Mouse (Mus musculus): ENCODE results near the gene Ush1g.
A peak's percentile ranks its signal among the peaks of the same experiment; 100 is the strongest.

Gene Ush1g

GRCm38 (mm10) chr11:115321906-115322693, at the start of gene Ush1g:
Gene Ush1g (minus strand): TSS chr11:115322041.
- peak; percentile 64 for DNase-seq

- DNase-seq: no peak
Measured at GRCm38 (mm10) chr11:115371354-115371753, 49.5 kb upstream of the Ush1g start.

GRCm38 (mm10) chr11:115370368-115370767, 48.5 kb upstream of the Ush1g start:
- DNase-seq: no peak

DNA sequence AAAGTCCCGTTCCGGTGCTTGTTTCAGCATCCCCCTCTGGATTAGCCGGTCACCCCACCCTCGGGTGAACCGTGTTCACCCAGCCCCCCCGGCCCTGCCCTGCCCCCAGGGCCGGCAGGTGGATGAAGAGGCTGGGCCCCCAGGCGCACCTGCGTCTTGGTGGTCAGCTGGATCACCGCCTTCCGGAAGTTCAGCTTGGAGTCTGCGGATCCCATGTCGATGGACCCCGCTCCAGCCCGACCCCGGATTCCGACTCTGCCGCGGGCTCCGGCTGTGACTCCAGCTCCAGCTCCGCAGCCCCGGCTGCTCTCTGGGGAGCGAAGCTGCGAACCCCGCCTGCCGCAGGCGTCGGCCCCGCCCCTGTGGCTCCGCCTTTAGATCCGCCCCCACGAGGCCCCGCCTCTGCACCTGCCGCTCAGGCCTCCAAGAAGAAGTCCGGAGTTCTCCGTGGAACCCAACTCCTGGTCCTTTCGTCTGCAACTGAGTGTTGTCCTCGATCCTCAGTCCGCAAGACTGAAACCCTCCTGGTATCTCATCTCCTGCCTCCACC, 45.6 kb upstream of the Ush1g start, which contains the start of gene Hid1:
TSS of gene Hid1 (minus strand) at position 362 of the 550 bp plus-strand sequence.
- DNase-seq: peak; percentile 82

- DNase-seq: peak; percentile 63
Measured at GRCm38 (mm10) chr11:115366706-115367394, 45.0 kb upstream of the Ush1g start.

GRCm38 (mm10) chr11:115366039-115366705, 44.3 kb upstream of the Ush1g start:
- no peak for DNase-seq

DNA sequence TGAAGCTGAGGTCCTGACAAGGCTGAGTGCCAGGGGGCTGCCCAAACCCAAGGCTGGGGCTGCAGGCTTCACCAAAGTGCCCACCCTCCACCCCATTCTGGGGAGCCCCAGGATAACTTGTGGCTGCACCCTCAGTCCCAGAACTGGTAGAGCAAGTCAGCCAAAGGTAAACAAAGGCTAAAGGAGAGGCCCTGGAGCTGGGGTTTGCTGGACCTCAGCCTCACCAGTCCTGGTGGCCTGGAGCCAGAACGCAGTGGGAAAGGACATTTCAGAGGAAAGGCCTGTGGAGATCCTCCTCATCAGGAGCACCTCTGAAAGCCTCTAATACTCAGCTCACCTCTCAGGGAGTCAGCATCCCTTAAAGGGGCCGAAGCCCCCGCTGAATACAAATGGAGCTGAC, 42.3 kb upstream of the Ush1g start:
- no peak for DNase-seq

DNA sequence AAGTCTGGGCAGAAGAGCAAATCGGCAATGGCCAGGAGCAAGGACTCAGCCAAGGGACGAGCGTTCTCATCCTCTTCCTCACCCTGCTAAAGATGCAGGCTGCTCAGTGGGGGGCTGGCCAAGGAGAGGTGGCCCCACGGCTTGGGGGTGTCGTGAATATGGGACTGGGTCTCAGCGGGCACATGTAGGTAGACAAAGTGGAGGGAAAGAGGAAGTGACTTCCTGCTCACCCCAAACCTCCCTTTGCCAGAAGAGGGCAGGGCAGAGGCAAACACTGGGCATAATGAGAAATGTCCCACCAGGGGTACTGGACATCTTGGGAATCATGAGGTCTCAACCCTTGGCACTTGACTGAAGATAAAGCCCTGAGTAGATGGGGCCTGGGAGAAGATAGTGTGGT, 37.9 kb upstream of the Ush1g start:
- DNase-seq: no peak

- no peak for DNase-seq
Measured at GRCm38 (mm10) chr11:115359293-115359692, 37.5 kb upstream of the Ush1g start.

GRCm38 (mm10) chr11:115358468-115358867, 36.6 kb upstream of the Ush1g start:
- DNase-seq: peak; percentile 77

- DNase-seq: peak; percentile 72
Measured at GRCm38 (mm10) chr11:115354183-115354582, 32.3 kb upstream of the Ush1g start.

DNA sequence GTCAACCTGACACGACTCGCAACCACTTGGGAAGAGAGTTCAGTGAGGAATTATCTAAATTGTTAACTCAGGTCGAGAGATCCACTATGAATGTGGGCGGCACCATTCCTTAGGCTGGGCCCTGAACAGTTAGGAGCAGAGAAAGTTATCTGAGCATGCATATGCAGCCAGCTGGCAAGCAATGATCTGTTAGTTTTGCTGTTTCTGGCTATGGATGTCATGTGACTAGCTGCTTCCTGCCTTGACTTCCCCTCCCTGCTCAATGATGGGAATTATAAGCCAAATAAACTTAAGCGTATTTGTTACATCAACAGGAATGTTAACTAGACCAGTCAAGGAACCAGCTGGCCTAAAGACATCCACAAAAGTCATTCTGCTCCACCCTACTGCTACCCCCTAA, 31.5 kb upstream of the Ush1g start:
- no peak for DNase-seq

GRCm38 (mm10) chr11:115349976-115350375, 28.1 kb upstream of the Ush1g start:
- no peak for DNase-seq

- DNase-seq: no peak
Measured at GRCm38 (mm10) chr11:115348681-115349248, 26.9 kb upstream of the Ush1g start.

DNA sequence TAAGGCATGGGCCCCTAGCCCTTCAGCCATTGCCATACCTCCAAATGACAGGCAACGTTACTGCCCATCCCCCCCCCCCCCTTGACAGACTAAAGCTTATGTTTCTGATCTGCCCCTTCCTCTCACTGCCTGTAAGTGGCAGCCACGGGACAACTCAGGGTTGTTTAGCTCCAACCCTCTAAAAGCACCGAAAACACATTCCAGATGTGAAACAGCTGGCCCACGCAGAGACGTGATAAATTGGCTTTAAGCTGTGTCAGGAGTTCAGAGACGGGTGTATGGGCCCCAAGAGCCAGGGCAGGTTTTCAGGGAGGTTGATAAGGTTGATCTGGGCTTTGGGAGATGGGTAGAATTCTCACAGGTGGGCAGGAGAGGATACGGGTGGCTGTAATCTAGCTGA, 23.7 kb upstream of the Ush1g start:
- no peak for DNase-seq

DNA sequence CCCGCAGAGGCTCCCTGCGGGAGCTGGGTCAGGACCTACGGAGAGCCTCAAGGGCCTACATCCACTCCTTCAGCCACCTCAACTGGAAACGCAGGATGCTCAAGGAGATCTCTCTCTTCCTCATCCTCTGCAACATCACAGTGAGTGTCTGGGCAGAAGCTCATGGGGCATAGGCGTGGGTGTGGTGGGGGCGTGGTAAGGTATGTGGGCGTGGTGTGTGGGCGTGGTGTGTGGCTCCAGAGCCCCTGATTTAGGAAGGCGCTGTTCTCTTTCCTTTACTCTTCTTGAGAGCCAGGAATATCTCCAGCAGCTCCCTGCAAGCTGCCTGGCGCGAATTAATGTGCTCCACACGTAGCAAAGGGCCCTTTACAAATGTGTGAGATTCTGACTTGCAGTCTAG, 23.1 kb upstream of the Ush1g start:
- DNase-seq: no peak

GRCm38 (mm10) chr11:115341866-115342265, 20.0 kb upstream of the Ush1g start:
- DNase-seq: no peak

DNA sequence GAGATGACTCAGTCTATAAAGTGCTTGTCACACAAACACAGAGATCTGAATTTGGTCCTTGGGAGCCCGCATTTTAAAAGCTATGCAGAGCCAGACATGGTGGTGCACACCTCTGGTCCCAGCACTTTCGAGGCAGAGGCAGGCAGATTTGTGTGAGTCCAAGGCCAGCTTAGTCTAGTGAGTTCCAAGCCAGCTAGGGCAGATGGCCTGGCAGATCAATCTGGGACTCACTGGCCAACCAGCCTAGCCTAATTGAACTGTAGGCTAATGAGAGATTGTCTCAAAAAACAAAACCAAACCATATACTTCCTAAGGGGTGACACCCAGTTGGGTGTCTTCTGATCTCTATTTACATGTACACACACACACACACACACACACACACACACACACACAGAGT, 19.4 kb upstream of the Ush1g start:
- DNase-seq: no peak

GRCm38 (mm10) chr11:115337826-115338225, 16.0 kb upstream of the Ush1g start:
- no peak for DNase-seq

GRCm38 (mm10) chr11:115337350-115337749, 15.5 kb upstream of the Ush1g start:
- DNase-seq: no peak

GRCm38 (mm10) chr11:115336115-115336514, 14.3 kb upstream of the Ush1g start:
- no peak for DNase-seq

GRCm38 (mm10) chr11:115335223-115335622, 13.4 kb upstream of the Ush1g start:
- no peak for DNase-seq

GRCm38 (mm10) chr11:115334531-115334930, 12.7 kb upstream of the Ush1g start, which contains the start of gene Otop3:
Gene Otop3 (plus strand): TSS chr11:115334731.
- no peak for DNase-seq

Measured in right cerebral cortex, postnatal 14 days (tissue).